Comparison of ENCODE assay signal across 8 mouse cellular contexts in genomic region chr13:101690911-101691655, GRCm38 (mm10).
DNase-seq lines count a peak whose midpoint lies in the region; ATAC-seq and TF ChIP-seq lines count a peak whose summit lies in the region.

No protein-coding gene starts in this region.

- H3K4me1 ChIP-seq in kidney, embryonic 14.5 days (ENCODE audit: control insufficient read depth, insufficient read depth, low read length), result peaks cover 17% of the 10 kb centered on the region
- H3K4me1 ChIP-seq in hindbrain, postnatal 0 days (ENCODE audit: insufficient read depth, low read length), result peaks cover 11% of the 10 kb centered on the region; the same call in 1 of the 2 replicates
- H3K4me1 ChIP-seq in neural tube, embryonic 14.5 days (ENCODE audit: control insufficient read depth, insufficient read depth, low read length), result peaks cover 18% of the 10 kb centered on the region; the same call in 1 of the 2 replicates

- peak overlapping the region; percentile 45; the same call in 1 of the 2 replicates for H3K4me3 ChIP-seq in kidney, embryonic 14.5 days (ENCODE audit: low read length)
- H3K4me3 ChIP-seq in hindbrain, postnatal 0 days (ENCODE audit: low read length), result peak overlapping the region; percentile 68
- peak overlapping the region; percentile 59 for H3K4me3 ChIP-seq in neural tube, embryonic 14.5 days (ENCODE audit: low read depth, low read length)

- H3K27ac ChIP-seq in kidney, embryonic 14.5 days (ENCODE audit: low read depth, low read length), result peak overlapping the region; percentile 6; the same call in 1 of the 2 replicates
- peak overlapping the region; percentile 90 for H3K27ac ChIP-seq in hindbrain, postnatal 0 days
- H3K27ac ChIP-seq in neural tube, embryonic 14.5 days (ENCODE audit: low read depth, low read length), result peak overlapping the region; percentile 92

- peaks cover 30% of the 10 kb centered on the region for H3K36me3 ChIP-seq in kidney, embryonic 14.5 days (ENCODE audit: control insufficient read depth, insufficient read depth, low read length)
- H3K36me3 ChIP-seq in hindbrain, postnatal 0 days (ENCODE audit: insufficient read depth, low read length), result peaks cover 18% of the 10 kb centered on the region; the same call in 1 of the 2 replicates
- H3K36me3 ChIP-seq in neural tube, embryonic 14.5 days (ENCODE audit: control insufficient read depth, insufficient read depth, low read length), result peaks cover 23% of the 10 kb centered on the region

- peak overlapping the region; percentile 14; the same call in 1 of the 2 replicates for H3K9ac ChIP-seq in kidney, embryonic 14.5 days (ENCODE audit: low read depth, low read length)
- peak overlapping the region; percentile 78 for H3K9ac ChIP-seq in hindbrain, postnatal 0 days (replicated peaks; ENCODE audit: low read length)
- H3K9ac ChIP-seq in neural tube, embryonic 14.5 days (replicated peaks; ENCODE audit: low read depth, low read length), result peak overlapping the region; percentile 67

- no peak for ATAC-seq in kidney, embryonic 14.5 days (ENCODE audit: low FRiP score, low TSS enrichment)
- ATAC-seq in hindbrain, postnatal 0 days, result no peak
- ATAC-seq in neural tube, embryonic 14.5 days (ENCODE audit: low read depth), result no peak

- WGBS in kidney, embryonic 14.5 days, result 40% methylated on average over 10 of the region's 10 CpGs
- WGBS in hindbrain, postnatal 0 days, result 25% methylated on average over 10 of the region's 10 CpGs
- WGBS in neural tube, embryonic 14.5 days, result 26% methylated on average over 10 of the region's 10 CpGs

- H3K27me3 ChIP-seq in kidney, embryonic 14.5 days (ENCODE audit: control insufficient read depth, insufficient read depth, low read length), result no peaks in the 10 kb centered on the region
- no peaks in the 10 kb centered on the region for H3K27me3 ChIP-seq in hindbrain, postnatal 0 days (ENCODE audit: insufficient read depth, low read length)
- H3K27me3 ChIP-seq in neural tube, embryonic 14.5 days (ENCODE audit: control insufficient read depth, insufficient read depth, low read length), result no peaks in the 10 kb centered on the region

- no peak for DNase-seq in kidney, postnatal 10 days
- peak; percentile 36 to 60 for DNase-seq in cerebellum, postnatal 25 days
- no peak for DNase-seq in hindbrain, postnatal 0 days (ENCODE audit: low spot score)
- DNase-seq in T-cell, adult 2 months (ENCODE audit: low spot score), result no peak
- DNase-seq in frontal cortex, postnatal 14 days (ENCODE audit: low spot score in 2 of 2), result no peak
- no peak for DNase-seq in MN1 (ENCODE audit: low spot score)

- no peak for TF ChIP-seq CTCF in hindbrain, postnatal 0 days (IDR thresholded peaks at IDR 0.05; ENCODE audit: low read depth)

- peak overlapping the region; percentile 60 for H3K4me2 ChIP-seq in kidney, embryonic 14.5 days (replicated peaks; ENCODE audit: low read depth, low read length)
- H3K4me2 ChIP-seq in hindbrain, postnatal 0 days (ENCODE audit: low read depth, low read length), result peak overlapping the region; percentile 98
- H3K4me2 ChIP-seq in neural tube, embryonic 14.5 days (ENCODE audit: low read depth, low read length), result peak overlapping the region; percentile 91

- no peaks in the 10 kb centered on the region for H3K9me3 ChIP-seq in kidney, embryonic 14.5 days (ENCODE audit: control insufficient read depth, low read length)
- no peaks in the 10 kb centered on the region for H3K9me3 ChIP-seq in hindbrain, postnatal 0 days (ENCODE audit: low read length)
- no peaks in the 10 kb centered on the region for H3K9me3 ChIP-seq in neural tube, embryonic 14.5 days (ENCODE audit: control insufficient read depth, low read length)

Comparison
In these comparisons a context has a peak if more than half of its experiments do, and no peak if none do; other contexts are left out.
1. H3K27ac ChIP-seq: peak in every context shown above with its lines; median percentile 92 in neural tube, embryonic 14.5 days; 90 in hindbrain, postnatal 0 days; 6 in kidney, embryonic 14.5 days.
2. H3K9ac ChIP-seq: peak in every context shown above with its lines; median percentile 78 in hindbrain, postnatal 0 days; 67 in neural tube, embryonic 14.5 days; 14 in kidney, embryonic 14.5 days.
3. DNase-seq: peak in cerebellum, postnatal 25 days (2 of 2); none in kidney, postnatal 10 days (single experiment), hindbrain, postnatal 0 days (single experiment), T-cell, adult 2 months (single experiment), frontal cortex, postnatal 14 days (0 of 2) and MN1 (single experiment).
4. Peak in every context shown above with its lines, with median percentiles within 50 percentile points of each other: H3K4me2 ChIP-seq and H3K4me3 ChIP-seq.